Mouse (Mus musculus): ENCODE measurements around the gene H2-M5.

H2-M5 gene

GRCm38 (mm10) chr17:36948286-36948685 lies 41.1 kb downstream of the H2-M5 start:
- CTCF ChIA-PET = no interaction called here

GRCm38 (mm10) chr17:36947051-36947819 lies 42.1 kb downstream of the H2-M5 start:
- CTCF ChIA-PET = no interaction called here

GRCm38 (mm10) chr17:36944121-36944775 lies 45.1 kb downstream of the H2-M5 start:
- CTCF ChIA-PET = interaction anchor here (0.6 kb wide), 1 partner anchor 32 kb away, joined by 3 read pairs; no protein-coding TSS in a partner anchor

- CTCF ChIA-PET = no interaction called here
Measured at GRCm38 (mm10) chr17:36943691-36944090, 45.6 kb downstream of the H2-M5 start.

- CTCF ChIA-PET = no interaction called here
Measured at GRCm38 (mm10) chr17:36942791-36943471, 46.4 kb downstream of the H2-M5 start, which contains the start of gene Rnf39. Gene Rnf39, plus strand, starts transcription at chr17:36942918.

GRCm38 (mm10) chr17:36942391-36942790 lies 46.9 kb downstream of the H2-M5 start:
- CTCF ChIA-PET = no interaction called here

GRCm38 (mm10) chr17:36938056-36938455 lies 51.3 kb downstream of the H2-M5 start:
- CTCF ChIA-PET = no interaction called here
